Mouse (Mus musculus) cortical plate, adult 2 months (tissue): ENCODE results near the gene Ttll12.

Experiments
- CTCF ChIP-seq: fragments of 200-500 bp; IDR thresholded peaks from 2 replicates; pipeline ENCODE4 v1.5.1; 2011; ENCODE audit warnings: mild to moderate bottlenecking, control low read depth, low read length; ENCODE audit not compliant: insufficient read depth; ENCODE audit errors: extremely low read depth
- POLR2A ChIP-seq: fragments of 200-500 bp; IDR thresholded peaks from 2 replicates; pipeline ENCODE4 v1.6.1; 2011; ENCODE audit warnings: mild to moderate bottlenecking, low read length, control low read depth; ENCODE audit not compliant: insufficient read depth; ENCODE audit errors: extremely low read depth

GRCm38 (mm10) chr15:83547144-83547543, 47.8 kb downstream of the Ttll12 start:
- no peak for TF ChIP-seq POLR2A
- no peak for TF ChIP-seq CTCF
